Mouse (Mus musculus): ENCODE results near the gene Ptchd1. TPM values are rescaled to one million over a fixed set of nuclear protein-coding genes. Genes with fewer than 3 reads are reported as not detected.

Gene Ptchd1
- polyA plus RNA-seq (2014; fragmentation: Nextera tagmentation; extraction: Ambion mirVana), result 2.2 and 3.3 TPM in 2 replicates

- H3K4me2 ChIP-seq (ENCODE audit: low read depth, low read length), result peak within 1 kb of the TSS; percentile 84
- no peak for DNase-seq (ENCODE audit: low spot score)
- H3K9me3 ChIP-seq (ENCODE audit: control insufficient read depth, low read length), result no peaks in the 10 kb centered on the region
- no peak within 1 kb of the TSS for H3K27ac ChIP-seq (replicated peaks; ENCODE audit: low read depth, low read length)
- 33% methylated on average over 18 of the region's 34 CpGs for WGBS
- H3K4me1 ChIP-seq (ENCODE audit: control insufficient read depth, insufficient read depth, low read length), result no peaks in the 10 kb centered on the region
- peak within 1 kb of the TSS; percentile 48 for H3K4me3 ChIP-seq (ENCODE audit: low read depth, low read length)
- peak; percentile 70 for ATAC-seq (ENCODE audit: low read depth)
- peak within 1 kb of the TSS; percentile 45 for H3K9ac ChIP-seq (ENCODE audit: low read depth, low read length)
- peaks cover 51% of the 10 kb centered on the region for H3K27me3 ChIP-seq (replicated peaks; ENCODE audit: control insufficient read depth, insufficient read depth, low read length)
- no peaks in the 10 kb centered on the region for H3K36me3 ChIP-seq (ENCODE audit: control insufficient read depth, insufficient read depth, low read length)
Measured at GRCm38 (mm10) chrX:155623701-155624281, at the start of gene Ptchd1. Gene Ptchd1, minus strand, starts transcription at chrX:155623814.

- no peaks in the 10 kb centered on the region for H3K4me1 ChIP-seq (ENCODE audit: control insufficient read depth, insufficient read depth, low read length)
- no peak overlapping the region for H3K27ac ChIP-seq (replicated peaks; ENCODE audit: low read depth, low read length)
- 79% methylated on average over 1 of the region's 1 CpGs for WGBS
- H3K4me3 ChIP-seq (ENCODE audit: low read depth, low read length), result no peak overlapping the region
- no peaks in the 10 kb centered on the region for H3K9me3 ChIP-seq (ENCODE audit: control insufficient read depth, low read length)
- no peak for ATAC-seq (ENCODE audit: low read depth)
- H3K4me2 ChIP-seq (ENCODE audit: low read depth, low read length), result no peak overlapping the region
- no peaks in the 10 kb centered on the region for H3K36me3 ChIP-seq (ENCODE audit: control insufficient read depth, insufficient read depth, low read length)
- H3K9ac ChIP-seq (ENCODE audit: low read depth, low read length), result no peak overlapping the region
- no peaks in the 10 kb centered on the region for H3K27me3 ChIP-seq (replicated peaks; ENCODE audit: control insufficient read depth, insufficient read depth, low read length)
- DNase-seq (ENCODE audit: low spot score), result no peak
Measured at GRCm38 (mm10) chrX:155657971-155658370, 34.4 kb upstream of the Ptchd1 start.

DNA sequence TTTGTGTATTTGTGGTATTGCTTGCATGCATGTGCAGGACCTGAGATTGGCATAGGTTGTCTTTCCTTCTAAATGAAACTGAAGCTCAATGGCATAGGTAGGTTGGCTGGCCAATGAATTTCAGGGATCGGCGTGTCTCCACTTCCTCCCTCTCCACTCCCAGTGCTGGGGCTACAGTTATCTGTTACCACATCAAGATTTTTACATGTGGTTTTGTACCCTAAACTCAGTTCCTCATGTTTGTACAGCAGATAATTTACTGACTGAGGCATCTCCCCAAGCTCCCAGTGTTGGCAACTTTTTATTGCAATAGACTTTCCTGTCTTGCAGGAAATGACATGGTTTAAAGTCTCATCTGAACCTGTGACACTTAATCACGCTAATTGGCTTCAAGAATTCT lies 22.4 kb upstream of the Ptchd1 start:
- H3K4me1 ChIP-seq (ENCODE audit: control insufficient read depth, insufficient read depth, low read length), result no peaks in the 10 kb centered on the region
- no peak overlapping the region for H3K4me2 ChIP-seq (ENCODE audit: low read depth, low read length)
- no peak overlapping the region for H3K4me3 ChIP-seq (ENCODE audit: low read depth, low read length)
- no peak overlapping the region for H3K27ac ChIP-seq (replicated peaks; ENCODE audit: low read depth, low read length)
- DNase-seq (ENCODE audit: low spot score) (no peak), ATAC-seq (ENCODE audit: low read depth) (no peak)
- H3K9ac ChIP-seq (ENCODE audit: low read depth, low read length), result no peak overlapping the region
- no peaks in the 10 kb centered on the region for H3K27me3 ChIP-seq (replicated peaks; ENCODE audit: control insufficient read depth, insufficient read depth, low read length)
- 84% methylated on average over 3 of the region's 3 CpGs for WGBS
- H3K36me3 ChIP-seq (ENCODE audit: control insufficient read depth, insufficient read depth, low read length), result no peaks in the 10 kb centered on the region
- H3K9me3 ChIP-seq (ENCODE audit: control insufficient read depth, low read length), result no peaks in the 10 kb centered on the region

- Histone ChIP-seq H3K9me3 (ENCODE audit: control insufficient read depth, low read length) (no peaks in the 10 kb centered on the region), H3K27ac (replicated peaks; ENCODE audit: low read depth, low read length) (no peak overlapping the region), H3K27me3 (replicated peaks; ENCODE audit: control insufficient read depth, insufficient read depth, low read length) (no peaks in the 10 kb centered on the region), H3K9ac (ENCODE audit: low read depth, low read length) (no peak overlapping the region), H3K4me1 (ENCODE audit: control insufficient read depth, insufficient read depth, low read length) (no peaks in the 10 kb centered on the region), H3K36me3 (ENCODE audit: control insufficient read depth, insufficient read depth, low read length) (no peaks in the 10 kb centered on the region), H3K4me2 (ENCODE audit: low read depth, low read length) (no peak overlapping the region), H3K4me3 (ENCODE audit: low read depth, low read length) (no peak overlapping the region)
- DNase-seq (ENCODE audit: low spot score) (no peak), ATAC-seq (ENCODE audit: low read depth) (no peak)
- WGBS, result 23% methylated on average over 1 of the region's 1 CpGs
Measured at GRCm38 (mm10) chrX:155643975-155644374, 20.4 kb upstream of the Ptchd1 start.

DNA sequence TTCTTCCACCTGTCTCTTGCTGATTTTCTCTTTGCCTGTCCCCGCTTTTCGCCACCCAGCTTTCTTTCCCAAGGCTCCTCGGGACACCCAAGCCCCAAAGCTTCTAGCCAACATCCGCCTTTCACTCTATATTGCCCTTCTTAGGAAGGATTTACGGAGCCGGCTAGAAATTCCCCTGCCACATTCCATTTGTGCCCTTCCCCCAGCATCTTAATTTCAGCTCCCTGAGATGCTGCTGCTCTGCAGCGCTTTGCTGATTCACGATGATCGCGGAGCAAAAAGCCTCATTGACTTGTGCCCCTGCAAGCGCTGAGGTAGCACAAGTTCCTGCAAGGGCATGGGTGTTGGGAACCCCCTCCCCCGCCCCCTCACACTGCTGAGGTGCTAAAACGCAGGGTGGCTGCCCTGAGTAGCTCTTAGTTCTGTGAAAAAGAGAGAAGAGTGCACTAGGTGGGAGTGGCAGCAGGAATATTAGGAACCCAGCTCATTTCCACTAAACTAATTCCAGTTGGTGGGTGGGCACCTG lies 2.1 kb upstream of the Ptchd1 start:
- Histone ChIP-seq H3K36me3 (ENCODE audit: control insufficient read depth, insufficient read depth, low read length) (no peaks in the 10 kb centered on the region), H3K4me3 (ENCODE audit: low read depth, low read length) (0 out of 2 replicates have a peak overlapping the region, but pooled peaks have one; percentile 11), H3K4me1 (ENCODE audit: control insufficient read depth, insufficient read depth, low read length) (no peaks in the 10 kb centered on the region), H3K9ac (ENCODE audit: low read depth, low read length) (no peak overlapping the region), H3K4me2 (ENCODE audit: low read depth, low read length) (peak overlapping the region; percentile 29), H3K27ac (replicated peaks; ENCODE audit: low read depth, low read length) (no peak overlapping the region), H3K9me3 (ENCODE audit: control insufficient read depth, low read length) (no peaks in the 10 kb centered on the region), H3K27me3 (replicated peaks; ENCODE audit: control insufficient read depth, insufficient read depth, low read length) (peaks cover 51% of the 10 kb centered on the region)
- 0 out of 2 replicates have a peak, but pooled peaks have one; percentile 21 for ATAC-seq (ENCODE audit: low read depth)
- DNase-seq (ENCODE audit: low spot score), result no peak
- WGBS, result 12% methylated on average over 13 of the region's 13 CpGs

GRCm38 (mm10) chrX:155624895-155625294 lies 1.3 kb upstream of the Ptchd1 start:
- Histone ChIP-seq H3K36me3 (ENCODE audit: control insufficient read depth, insufficient read depth, low read length) (no peaks in the 10 kb centered on the region), H3K27me3 (replicated peaks; ENCODE audit: control insufficient read depth, insufficient read depth, low read length) (peaks cover 51% of the 10 kb centered on the region), H3K4me2 (ENCODE audit: low read depth, low read length) (peak overlapping the region; percentile 84), H3K27ac (replicated peaks; ENCODE audit: low read depth, low read length) (no peak overlapping the region), H3K9ac (ENCODE audit: low read depth, low read length) (no peak overlapping the region), H3K9me3 (ENCODE audit: control insufficient read depth, low read length) (no peaks in the 10 kb centered on the region), H3K4me1 (ENCODE audit: control insufficient read depth, insufficient read depth, low read length) (no peaks in the 10 kb centered on the region), H3K4me3 (ENCODE audit: low read depth, low read length) (peak overlapping the region; percentile 48)
- DNase-seq (ENCODE audit: low spot score) (no peak), ATAC-seq (ENCODE audit: low read depth) (no peak)
- 21% methylated on average over 15 of the region's 15 CpGs for WGBS

DNA sequence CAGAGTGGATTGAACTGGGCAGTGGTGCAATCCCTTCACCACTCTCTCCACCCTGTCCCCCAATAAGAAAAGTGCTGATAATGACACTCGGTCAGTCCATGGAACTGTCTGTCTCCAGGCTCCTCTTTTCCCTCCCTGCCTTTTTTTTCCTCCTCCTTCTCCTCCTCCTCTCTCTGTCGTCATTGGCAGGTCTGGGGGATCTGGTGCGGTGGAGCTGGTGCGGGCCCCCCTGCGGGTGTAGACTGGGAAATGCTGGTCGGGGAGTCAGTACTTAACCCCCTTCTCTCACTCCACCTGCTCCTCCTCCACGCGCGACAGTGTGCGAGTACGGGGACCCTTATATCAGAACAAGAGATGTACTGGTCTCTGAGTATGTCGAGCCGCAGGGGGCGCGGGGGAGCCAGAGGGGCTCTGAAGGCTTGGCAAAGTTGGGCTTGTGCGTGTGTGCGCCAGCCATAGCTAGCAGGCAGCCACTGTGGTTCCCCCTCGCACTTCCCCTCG lies 777 bp upstream of the Ptchd1 start, which contains the start of gene Gm15155:
TSS of gene Gm15155 (plus strand) at position 401 of the 501 bp plus-strand sequence.
- Histone ChIP-seq H3K4me2 (ENCODE audit: low read depth, low read length) (peak within 1 kb of the TSS; percentile 84), H3K9me3 (ENCODE audit: control insufficient read depth, low read length) (no peaks in the 10 kb centered on the region), H3K4me3 (ENCODE audit: low read depth, low read length) (peak within 1 kb of the TSS; percentile 48), H3K36me3 (ENCODE audit: control insufficient read depth, insufficient read depth, low read length) (no peaks in the 10 kb centered on the region), H3K9ac (ENCODE audit: low read depth, low read length) (peak within 1 kb of the TSS; percentile 45; the same call in 1 of the 2 replicates), H3K27ac (replicated peaks; ENCODE audit: low read depth, low read length) (no peak within 1 kb of the TSS), H3K27me3 (replicated peaks; ENCODE audit: control insufficient read depth, insufficient read depth, low read length) (peaks cover 51% of the 10 kb centered on the region), H3K4me1 (ENCODE audit: control insufficient read depth, insufficient read depth, low read length) (no peaks in the 10 kb centered on the region)
- no peak for ATAC-seq (ENCODE audit: low read depth)
- no peak for DNase-seq (ENCODE audit: low spot score)
- 26% methylated on average over 15 of the region's 19 CpGs for WGBS

- 30% methylated on average over 14 of the region's 69 CpGs for WGBS
- H3K9ac ChIP-seq (ENCODE audit: low read depth, low read length), result peak overlapping the region; percentile 45
- peak; percentile 63 for ATAC-seq (ENCODE audit: low read depth)
Measured at GRCm38 (mm10) chrX:155622961-155623599, 534 bp downstream of the Ptchd1 start.

More at GRCm38 (mm10) chrX:155622961-155623599, 534 bp downstream of the Ptchd1 start:
- H3K9me3 ChIP-seq (ENCODE audit: control insufficient read depth, low read length), result no peaks in the 10 kb centered on the region
- H3K4me1 ChIP-seq (ENCODE audit: control insufficient read depth, insufficient read depth, low read length), result no peaks in the 10 kb centered on the region
- peak overlapping the region; percentile 84 for H3K4me2 ChIP-seq (ENCODE audit: low read depth, low read length)
- H3K27ac ChIP-seq (replicated peaks; ENCODE audit: low read depth, low read length), result no peak overlapping the region
- H3K4me3 ChIP-seq (ENCODE audit: low read depth, low read length), result peak overlapping the region; percentile 48
- peaks cover 51% of the 10 kb centered on the region for H3K27me3 ChIP-seq (replicated peaks; ENCODE audit: control insufficient read depth, insufficient read depth, low read length)
- H3K36me3 ChIP-seq (ENCODE audit: control insufficient read depth, insufficient read depth, low read length), result no peaks in the 10 kb centered on the region
- no peak for DNase-seq (ENCODE audit: low spot score)

Data from embryonic facial prominence, embryonic 14.5 days (tissue).